Mouse (Mus musculus) small intestine, adult 2 months (tissue): ENCODE results near the gene Dnajc25.

Experiments used
- CTCF ChIP-seq: fragments of 200-500 bp; IDR thresholded peaks from 2 replicates; pipeline ENCODE4 v1.5.1; 2012; ENCODE audit warnings: low read depth, mild to moderate bottlenecking, control low read depth, inconsistent platforms, low read length, moderate library complexity, mixed read lengths; ENCODE audit not compliant: insufficient replicate concordance, insufficient read length; ENCODE audit errors: extremely low read depth
- POLR2A ChIP-seq: fragments of 200-500 bp; IDR thresholded peaks from 2 replicates; pipeline ENCODE4 v1.6.1; 2012; ENCODE audit warnings: low read depth, mild to moderate bottlenecking, control low read depth, inconsistent platforms, low read length, moderate library complexity

DNA sequence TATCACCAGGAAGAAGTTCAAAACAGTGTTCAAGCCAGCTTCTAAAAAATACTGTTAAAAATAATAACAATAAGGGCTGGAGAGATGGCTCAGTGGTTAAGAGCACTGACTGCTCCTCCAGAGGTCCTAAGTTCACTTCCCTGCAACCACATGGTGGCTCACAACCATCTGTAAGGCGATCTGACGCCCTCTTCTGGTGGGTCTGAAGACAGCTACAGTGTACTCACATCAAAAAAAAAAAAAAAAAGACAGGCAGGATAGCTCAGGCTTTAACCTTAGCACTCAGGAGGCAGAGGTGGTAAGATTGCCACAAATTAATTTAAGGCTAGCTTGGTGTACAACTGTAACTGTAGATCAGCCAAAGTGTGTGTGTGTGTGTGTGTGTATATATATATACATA is 5.8 kb downstream of the Dnajc25 start:
- peak; percentile 54; the same call in 1 of the 2 replicates for TF ChIP-seq CTCF
- no peak for TF ChIP-seq POLR2A
